Mouse (Mus musculus): ENCODE measurements around the gene Gm37419.

Gm37419 gene

GRCm38 (mm10) chr16:23988466-23989208 is at the start of gene Gm37419, which contains the start of gene Bcl6:
Gene Gm37419, plus strand, starts transcription at chr16:23988482.
Gene Bcl6, minus strand, starts transcription at chr16:23988852.
- peak; percentile 88 for DNase-seq (ENCODE audit: low spot score)

GRCm38 (mm10) chr16:23944801-23945200 is 43.5 kb upstream of the Gm37419 start:
- no peak for DNase-seq (ENCODE audit: low spot score)

GRCm38 (mm10) chr16:23947654-23948053 is 40.6 kb upstream of the Gm37419 start:
- no peak for DNase-seq (ENCODE audit: low spot score)

GRCm38 (mm10) chr16:23952101-23952727 is 36.1 kb upstream of the Gm37419 start:
- no peak for DNase-seq (ENCODE audit: low spot score)

- DNase-seq (ENCODE audit: low spot score), result peak; percentile 75
Measured at GRCm38 (mm10) chr16:23953189-23953958, 34.9 kb upstream of the Gm37419 start.

- DNase-seq (ENCODE audit: low spot score), result no peak
Measured at GRCm38 (mm10) chr16:23953959-23954260, 34.4 kb upstream of the Gm37419 start.

GRCm38 (mm10) chr16:23958938-23959337 is 29.3 kb upstream of the Gm37419 start:
- no peak for DNase-seq (ENCODE audit: low spot score)

GRCm38 (mm10) chr16:23962401-23962800 is 25.9 kb upstream of the Gm37419 start:
- peak; percentile 6 for DNase-seq (ENCODE audit: low spot score)

GRCm38 (mm10) chr16:23963896-23964668 is 24.2 kb upstream of the Gm37419 start:
- DNase-seq (ENCODE audit: low spot score), result no peak

GRCm38 (mm10) chr16:23964706-23965367 is 23.4 kb upstream of the Gm37419 start:
- DNase-seq (ENCODE audit: low spot score), result no peak

- DNase-seq (ENCODE audit: low spot score), result no peak
Measured at GRCm38 (mm10) chr16:23966066-23966465, 22.2 kb upstream of the Gm37419 start.

GRCm38 (mm10) chr16:23967301-23967700 is 21.0 kb upstream of the Gm37419 start:
- no peak for DNase-seq (ENCODE audit: low spot score)

- DNase-seq (ENCODE audit: low spot score), result no peak
Measured at GRCm38 (mm10) chr16:23968888-23969287, 19.4 kb upstream of the Gm37419 start.

- no peak for DNase-seq (ENCODE audit: low spot score)
Measured at GRCm38 (mm10) chr16:23969919-23970318, 18.4 kb upstream of the Gm37419 start.

- DNase-seq (ENCODE audit: low spot score), result no peak
Measured at GRCm38 (mm10) chr16:23972126-23972740, 16.0 kb upstream of the Gm37419 start.

GRCm38 (mm10) chr16:23972901-23973300 is 15.4 kb upstream of the Gm37419 start:
- DNase-seq (ENCODE audit: low spot score), result no peak

GRCm38 (mm10) chr16:23973635-23974367 is 14.5 kb upstream of the Gm37419 start:
- no peak for DNase-seq (ENCODE audit: low spot score)

GRCm38 (mm10) chr16:23976196-23976595 is 12.1 kb upstream of the Gm37419 start:
- no peak for DNase-seq (ENCODE audit: low spot score)

GRCm38 (mm10) chr16:23977732-23978131 is 10.6 kb upstream of the Gm37419 start:
- no peak for DNase-seq (ENCODE audit: low spot score)

- DNase-seq (ENCODE audit: low spot score), result no peak
Measured at GRCm38 (mm10) chr16:23978495-23978894, 9.8 kb upstream of the Gm37419 start.

All from layer of hippocampus, adult 11-12 months (tissue).